Mouse (Mus musculus): ENCODE data around the gene Map2k5.

- no peak for TF ChIP-seq CTCF (IDR thresholded peaks at IDR 0.05; ENCODE audit: borderline replicate concordance, control insufficient read depth, extremely low read depth, insufficient read depth, low read length, poor library complexity)
- TF ChIP-seq POLR2A (IDR thresholded peaks at IDR 0.05; ENCODE audit: control insufficient read depth, extremely low read depth, insufficient read depth, low read length, poor library complexity) = no peak
Observed at GRCm38 (mm10) chr9:63346029-63346428, 31.7 kb downstream of the Map2k5 start.

Data from thymus, adult 2 months (tissue).